Mouse (Mus musculus): ENCODE results near the gene Aff4. TPM values are rescaled to one million over a fixed set of nuclear protein-coding genes. Genes with fewer than 3 reads are reported as not detected.
"Not testable (repeated sequence)": the region's sequence is repeated elsewhere in the genome, so short reads cannot be mapped to it uniquely, and the experiment has no call there.

Aff4 gene
- 37.1 and 40.4 TPM in 2 replicates for polyA plus RNA-seq (2015; fragmentation: Nextera tagmentation; extraction: Ambion mirVana)

- peak within 1 kb of the TSS; percentile 99 for H3K9ac ChIP-seq (ENCODE audit: low read depth, low read length)
- H3K4me2 ChIP-seq (ENCODE audit: low read length): peak within 1 kb of the TSS; percentile 74
- H3K4me1 ChIP-seq (ENCODE audit: control insufficient read depth, insufficient read depth, low read depth, low read length): peaks cover 11% of the 10 kb centered on the region
- H3K36me3 ChIP-seq (ENCODE audit: control insufficient read depth, insufficient read depth, low read length): no peaks in the 10 kb centered on the region
- H3K9me3 ChIP-seq (ENCODE audit: control insufficient read depth, low read length): no peaks in the 10 kb centered on the region
- peak; percentile 96 for ATAC-seq
- no peaks in the 10 kb centered on the region for H3K27me3 ChIP-seq (replicated peaks; ENCODE audit: control insufficient read depth, insufficient read depth, low read length)
- peak within 1 kb of the TSS; percentile 97 for H3K4me3 ChIP-seq (ENCODE audit: low read length)
- under 1% methylated on average over 105 of the region's 127 CpGs for WGBS
- H3K27ac ChIP-seq (ENCODE audit: low read depth, low read length): peak within 1 kb of the TSS; percentile 99
Measured at GRCm38 (mm10) chr11:53350291-53351223, at the start of gene Aff4. Gene Aff4 (plus strand): TSS chr11:53350833.

GRCm38 (mm10) chr11:53301167-53301515, 49.5 kb upstream of the Aff4 start:
- H3K36me3 ChIP-seq (ENCODE audit: control insufficient read depth, insufficient read depth, low read length): no peaks in the 10 kb centered on the region
- peak overlapping the region; percentile 70 for H3K9ac ChIP-seq (ENCODE audit: low read depth, low read length)
- H3K27me3 ChIP-seq (replicated peaks; ENCODE audit: control insufficient read depth, insufficient read depth, low read length): no peaks in the 10 kb centered on the region
- H3K4me3 ChIP-seq (ENCODE audit: low read length): peak overlapping the region; percentile 89
- ATAC-seq: no peak
- 59% methylated on average over 9 of the region's 9 CpGs for WGBS
- H3K27ac ChIP-seq (ENCODE audit: low read depth, low read length): peak overlapping the region; percentile 94
- no peaks in the 10 kb centered on the region for H3K9me3 ChIP-seq (ENCODE audit: control insufficient read depth, low read length)
- H3K4me1 ChIP-seq (ENCODE audit: control insufficient read depth, insufficient read depth, low read depth, low read length): peaks cover 31% of the 10 kb centered on the region
- peak overlapping the region; percentile 83 for H3K4me2 ChIP-seq (ENCODE audit: low read length)

- no peaks in the 10 kb centered on the region for H3K36me3 ChIP-seq (ENCODE audit: control insufficient read depth, insufficient read depth, low read length)
- no peak overlapping the region for H3K27ac ChIP-seq (ENCODE audit: low read depth, low read length)
- no peak overlapping the region for H3K4me2 ChIP-seq (ENCODE audit: low read length)
- H3K27me3 ChIP-seq (replicated peaks; ENCODE audit: control insufficient read depth, insufficient read depth, low read length): no peaks in the 10 kb centered on the region
- no peaks in the 10 kb centered on the region for H3K9me3 ChIP-seq (ENCODE audit: control insufficient read depth, low read length)
- no peak overlapping the region for H3K4me3 ChIP-seq (ENCODE audit: low read length)
- WGBS: 85% methylated on average over 14 of the region's 14 CpGs
- no peak overlapping the region for H3K9ac ChIP-seq (ENCODE audit: low read depth, low read length)
- H3K4me1 ChIP-seq (ENCODE audit: control insufficient read depth, insufficient read depth, low read depth, low read length): peaks cover 8% of the 10 kb centered on the region
- no peak for ATAC-seq
Measured at GRCm38 (mm10) chr11:53304044-53304840, 46.4 kb upstream of the Aff4 start.

GRCm38 (mm10) chr11:53306965-53307364, 43.7 kb upstream of the Aff4 start:
- no peaks in the 10 kb centered on the region for H3K27me3 ChIP-seq (replicated peaks; ENCODE audit: control insufficient read depth, insufficient read depth, low read length)
- H3K36me3 ChIP-seq (ENCODE audit: control insufficient read depth, insufficient read depth, low read length): no peaks in the 10 kb centered on the region
- H3K27ac ChIP-seq (ENCODE audit: low read depth, low read length): no peak overlapping the region
- no peak overlapping the region for H3K4me2 ChIP-seq (ENCODE audit: low read length)
- no peak for ATAC-seq
- H3K4me3 ChIP-seq (ENCODE audit: low read length): no peak overlapping the region
- 91% methylated on average over 2 of the region's 2 CpGs for WGBS
- no peaks in the 10 kb centered on the region for H3K4me1 ChIP-seq (ENCODE audit: control insufficient read depth, insufficient read depth, low read depth, low read length)
- H3K9me3 ChIP-seq (ENCODE audit: control insufficient read depth, low read length): no peaks in the 10 kb centered on the region
- H3K9ac ChIP-seq (ENCODE audit: low read depth, low read length): no peak overlapping the region

GRCm38 (mm10) chr11:53307558-53308065, 43.0 kb upstream of the Aff4 start:
- Histone ChIP-seq H3K9ac (ENCODE audit: low read depth, low read length) (no peak overlapping the region), H3K9me3 (ENCODE audit: control insufficient read depth, low read length) (no peaks in the 10 kb centered on the region), H3K36me3 (ENCODE audit: control insufficient read depth, insufficient read depth, low read length) (no peaks in the 10 kb centered on the region), H3K4me3 (ENCODE audit: low read length) (no peak overlapping the region), H3K4me1 (ENCODE audit: control insufficient read depth, insufficient read depth, low read depth, low read length) (no peaks in the 10 kb centered on the region), H3K27me3 (replicated peaks; ENCODE audit: control insufficient read depth, insufficient read depth, low read length) (no peaks in the 10 kb centered on the region), H3K4me2 (ENCODE audit: low read length) (no peak overlapping the region), H3K27ac (ENCODE audit: low read depth, low read length) (no peak overlapping the region)
- 70% methylated on average over 10 of the region's 10 CpGs for WGBS
- ATAC-seq: no peak

- Histone ChIP-seq H3K4me1 (ENCODE audit: control insufficient read depth, insufficient read depth, low read depth, low read length) (no peaks in the 10 kb centered on the region), H3K9me3 (ENCODE audit: control insufficient read depth, low read length) (no peaks in the 10 kb centered on the region), H3K27me3 (replicated peaks; ENCODE audit: control insufficient read depth, insufficient read depth, low read length) (no peaks in the 10 kb centered on the region), H3K4me3 (ENCODE audit: low read length) (no peak overlapping the region), H3K36me3 (ENCODE audit: control insufficient read depth, insufficient read depth, low read length) (no peaks in the 10 kb centered on the region), H3K27ac (ENCODE audit: low read depth, low read length) (no peak overlapping the region), H3K9ac (ENCODE audit: low read depth, low read length) (no peak overlapping the region), H3K4me2 (ENCODE audit: low read length) (no peak overlapping the region)
- ATAC-seq: no peak
Measured at GRCm38 (mm10) chr11:53308251-53308864, 42.3 kb upstream of the Aff4 start.

GRCm38 (mm10) chr11:53308884-53309310, 41.7 kb upstream of the Aff4 start:
- no peak for ATAC-seq
- Histone ChIP-seq H3K36me3 (ENCODE audit: control insufficient read depth, insufficient read depth, low read length) (no peaks in the 10 kb centered on the region), H3K9ac (ENCODE audit: low read depth, low read length) (no peak overlapping the region), H3K4me1 (ENCODE audit: control insufficient read depth, insufficient read depth, low read depth, low read length) (no peaks in the 10 kb centered on the region), H3K4me3 (ENCODE audit: low read length) (no peak overlapping the region), H3K4me2 (ENCODE audit: low read length) (no peak overlapping the region), H3K27ac (ENCODE audit: low read depth, low read length) (no peak overlapping the region), H3K27me3 (replicated peaks; ENCODE audit: control insufficient read depth, insufficient read depth, low read length) (no peaks in the 10 kb centered on the region), H3K9me3 (ENCODE audit: control insufficient read depth, low read length) (no peaks in the 10 kb centered on the region)
- WGBS: 56% methylated on average over 2 of the region's 2 CpGs

GRCm38 (mm10) chr11:53311385-53311784, 39.2 kb upstream of the Aff4 start:
- no peaks in the 10 kb centered on the region for H3K36me3 ChIP-seq (ENCODE audit: control insufficient read depth, insufficient read depth, low read length)
- H3K4me2 ChIP-seq (ENCODE audit: low read length): no peak overlapping the region
- WGBS: 47% methylated on average over 1 of the region's 1 CpGs
- no peak overlapping the region for H3K4me3 ChIP-seq (ENCODE audit: low read length)
- H3K9me3 ChIP-seq (ENCODE audit: control insufficient read depth, low read length): no peaks in the 10 kb centered on the region
- no peaks in the 10 kb centered on the region for H3K27me3 ChIP-seq (replicated peaks; ENCODE audit: control insufficient read depth, insufficient read depth, low read length)
- H3K4me1 ChIP-seq (ENCODE audit: control insufficient read depth, insufficient read depth, low read depth, low read length): no peaks in the 10 kb centered on the region
- no peak for ATAC-seq
- H3K27ac ChIP-seq (ENCODE audit: low read depth, low read length): no peak overlapping the region
- H3K9ac ChIP-seq (ENCODE audit: low read depth, low read length): no peak overlapping the region

GRCm38 (mm10) chr11:53312823-53313222, 37.8 kb upstream of the Aff4 start:
- not testable (repeated sequence) for H3K4me1 ChIP-seq (ENCODE audit: control insufficient read depth, insufficient read depth, low read depth, low read length); H3K27me3 ChIP-seq (replicated peaks; ENCODE audit: control insufficient read depth, insufficient read depth, low read length); H3K27ac ChIP-seq (ENCODE audit: low read depth, low read length); H3K9ac ChIP-seq (ENCODE audit: low read depth, low read length); H3K9me3 ChIP-seq (ENCODE audit: control insufficient read depth, low read length); H3K4me2 ChIP-seq (ENCODE audit: low read length); H3K4me3 ChIP-seq (ENCODE audit: low read length); H3K36me3 ChIP-seq (ENCODE audit: control insufficient read depth, insufficient read depth, low read length); ATAC-seq
- 82% methylated on average over 1 of the region's 1 CpGs for WGBS
